Mouse (Mus musculus): Measurements from ENCODE around the gene Sox5. TPM values are rescaled to one million over a fixed set of nuclear protein-coding genes. Genes with fewer than 3 reads are reported as not detected.
A peak's percentile ranks its signal among the peaks of the same experiment; 100 is the strongest.

The Sox5 gene
- total and polyA plus RNA-seq, 2 experiments from 2014 or later, result 26.2 to 32.9 TPM

- TF ChIP-seq CTCF (IDR thresholded peaks at IDR 0.05; ENCODE audit: low read depth), result no peak
- 65% methylated on average over 12 of the region's 12 CpGs for WGBS
- no peak; the same call in 1 of the 2 replicates for ATAC-seq
- DNase-seq (ENCODE audit: low spot score), result peak; percentile 66
- Histone ChIP-seq H3K4me1 (ENCODE audit: insufficient read depth, low read length) (peaks cover 14% of the 10 kb centered on the region), H3K9ac (replicated peaks; ENCODE audit: low read length) (no peak overlapping the region), H3K27me3 (ENCODE audit: insufficient read depth, low read length) (no peaks in the 10 kb centered on the region), H3K36me3 (ENCODE audit: insufficient read depth, low read length) (no peaks in the 10 kb centered on the region), H3K4me2 (ENCODE audit: low read depth, low read length) (no peak overlapping the region), H3K27ac (no peak overlapping the region), H3K9me3 (ENCODE audit: low read length) (no peaks in the 10 kb centered on the region), H3K4me3 (ENCODE audit: low read length) (no peak overlapping the region)
Measured at GRCm38 (mm10) chr6:144168696-144169476, 612.9 kb downstream of the Sox5 start.

- no peak for TF ChIP-seq CTCF (IDR thresholded peaks at IDR 0.05; ENCODE audit: low read depth)
- 97% methylated on average over 7 of the region's 7 CpGs for WGBS
- peaks cover 14% of the 10 kb centered on the region for H3K4me1 ChIP-seq (ENCODE audit: insufficient read depth, low read length)
- H3K27ac ChIP-seq, result no peak overlapping the region; the same call in 1 of the 2 replicates
- H3K27me3 ChIP-seq (ENCODE audit: insufficient read depth, low read length), result no peaks in the 10 kb centered on the region
- H3K9me3 ChIP-seq (ENCODE audit: low read length), result no peaks in the 10 kb centered on the region
- H3K4me2 ChIP-seq (ENCODE audit: low read depth, low read length), result no peak overlapping the region
- H3K9ac ChIP-seq (replicated peaks; ENCODE audit: low read length), result no peak overlapping the region
- H3K4me3 ChIP-seq (ENCODE audit: low read length), result no peak overlapping the region
- H3K36me3 ChIP-seq (ENCODE audit: insufficient read depth, low read length), result no peaks in the 10 kb centered on the region
- DNase-seq (ENCODE audit: low spot score), result no peak
- no peak for ATAC-seq
Measured at GRCm38 (mm10) chr6:144167058-144167457, 614.7 kb downstream of the Sox5 start.

- Histone ChIP-seq H3K9me3 (ENCODE audit: low read length) (no peaks in the 10 kb centered on the region), H3K9ac (replicated peaks; ENCODE audit: low read length) (no peak overlapping the region), H3K27me3 (ENCODE audit: insufficient read depth, low read length) (no peaks in the 10 kb centered on the region), H3K36me3 (ENCODE audit: insufficient read depth, low read length) (no peaks in the 10 kb centered on the region), H3K27ac (peak overlapping the region; percentile 51; the same call in 1 of the 2 replicates), H3K4me2 (ENCODE audit: low read depth, low read length) (no peak overlapping the region), H3K4me3 (ENCODE audit: low read length) (no peak overlapping the region), H3K4me1 (ENCODE audit: insufficient read depth, low read length) (peaks cover 14% of the 10 kb centered on the region)
- 60% methylated on average over 8 of the region's 8 CpGs for WGBS
- no peak for DNase-seq (ENCODE audit: low spot score)
- no peak for ATAC-seq
- no peak for TF ChIP-seq CTCF (IDR thresholded peaks at IDR 0.05; ENCODE audit: low read depth)
Measured at GRCm38 (mm10) chr6:144166651-144167050, 615.1 kb downstream of the Sox5 start.

- Histone ChIP-seq H3K36me3 (ENCODE audit: insufficient read depth, low read length) (no peaks in the 10 kb centered on the region), H3K4me1 (ENCODE audit: insufficient read depth, low read length) (peaks cover 14% of the 10 kb centered on the region), H3K9me3 (ENCODE audit: low read length) (no peaks in the 10 kb centered on the region), H3K27me3 (ENCODE audit: insufficient read depth, low read length) (no peaks in the 10 kb centered on the region), H3K9ac (replicated peaks; ENCODE audit: low read length) (no peak overlapping the region), H3K27ac (peak overlapping the region; percentile 51; the same call in 1 of the 2 replicates), H3K4me2 (ENCODE audit: low read depth, low read length) (peak overlapping the region; percentile 37), H3K4me3 (ENCODE audit: low read length) (no peak overlapping the region)
- WGBS, result 4% methylated on average over 8 of the region's 8 CpGs
- ATAC-seq, result peak; percentile 71
- DNase-seq (ENCODE audit: low spot score), result peak; percentile 58
- TF ChIP-seq CTCF (IDR thresholded peaks at IDR 0.05; ENCODE audit: low read depth), result no peak
Measured at GRCm38 (mm10) chr6:144166104-144166503, 615.7 kb downstream of the Sox5 start.

GRCm38 (mm10) chr6:144163501-144163900 is 618.3 kb downstream of the Sox5 start:
- 82% methylated on average over 9 of the region's 9 CpGs for WGBS
- Histone ChIP-seq H3K4me2 (ENCODE audit: low read depth, low read length) (no peak overlapping the region), H3K9me3 (ENCODE audit: low read length) (no peaks in the 10 kb centered on the region), H3K9ac (replicated peaks; ENCODE audit: low read length) (no peak overlapping the region), H3K27ac (no peak overlapping the region), H3K36me3 (ENCODE audit: insufficient read depth, low read length) (no peaks in the 10 kb centered on the region), H3K4me1 (ENCODE audit: insufficient read depth, low read length) (peaks cover 11% of the 10 kb centered on the region), H3K27me3 (ENCODE audit: insufficient read depth, low read length) (no peaks in the 10 kb centered on the region), H3K4me3 (ENCODE audit: low read length) (no peak overlapping the region)
- DNase-seq (ENCODE audit: low spot score) (no peak), ATAC-seq (no peak)
- no peak for TF ChIP-seq CTCF (IDR thresholded peaks at IDR 0.05; ENCODE audit: low read depth)

GRCm38 (mm10) chr6:144158637-144159036 is 623.1 kb downstream of the Sox5 start:
- DNase-seq (ENCODE audit: low spot score) (no peak), ATAC-seq (no peak)
- Histone ChIP-seq H3K4me3 (ENCODE audit: low read length) (no peak overlapping the region), H3K36me3 (ENCODE audit: insufficient read depth, low read length) (no peaks in the 10 kb centered on the region), H3K4me1 (ENCODE audit: insufficient read depth, low read length) (peaks cover 7% of the 10 kb centered on the region; the same call in 1 of the 2 replicates), H3K9ac (replicated peaks; ENCODE audit: low read length) (no peak overlapping the region), H3K9me3 (ENCODE audit: low read length) (no peaks in the 10 kb centered on the region), H3K4me2 (ENCODE audit: low read depth, low read length) (no peak overlapping the region), H3K27ac (no peak overlapping the region), H3K27me3 (ENCODE audit: insufficient read depth, low read length) (no peaks in the 10 kb centered on the region)
- TF ChIP-seq CTCF (IDR thresholded peaks at IDR 0.05; ENCODE audit: low read depth), result no peak
- 97% methylated on average over 12 of the region's 12 CpGs for WGBS

GRCm38 (mm10) chr6:144154892-144155424 is 626.8 kb downstream of the Sox5 start:
- peak; percentile 69 for DNase-seq (ENCODE audit: low spot score)
- TF ChIP-seq CTCF (IDR thresholded peaks at IDR 0.05; ENCODE audit: low read depth), result no peak
- Histone ChIP-seq H3K9me3 (ENCODE audit: low read length) (no peaks in the 10 kb centered on the region), H3K27me3 (ENCODE audit: insufficient read depth, low read length) (no peaks in the 10 kb centered on the region), H3K4me2 (ENCODE audit: low read depth, low read length) (peak overlapping the region; percentile 33), H3K36me3 (ENCODE audit: insufficient read depth, low read length) (no peaks in the 10 kb centered on the region), H3K9ac (replicated peaks; ENCODE audit: low read length) (peak overlapping the region; percentile 24; the same call in 1 of the 2 replicates), H3K27ac (peak overlapping the region; percentile 76), H3K4me3 (ENCODE audit: low read length) (no peak overlapping the region), H3K4me1 (ENCODE audit: insufficient read depth, low read length) (peaks cover 13% of the 10 kb centered on the region; the same call in 1 of the 2 replicates)
- peak; percentile 84 for ATAC-seq
- 13% methylated on average over 9 of the region's 9 CpGs for WGBS
